Mouse (Mus musculus): ENCODE data around the gene A630089N07Rik.
"Not testable (repeated sequence)": the region's sequence is repeated elsewhere in the genome, so short reads cannot be mapped to it uniquely, and the experiment has no call there.

DNA sequence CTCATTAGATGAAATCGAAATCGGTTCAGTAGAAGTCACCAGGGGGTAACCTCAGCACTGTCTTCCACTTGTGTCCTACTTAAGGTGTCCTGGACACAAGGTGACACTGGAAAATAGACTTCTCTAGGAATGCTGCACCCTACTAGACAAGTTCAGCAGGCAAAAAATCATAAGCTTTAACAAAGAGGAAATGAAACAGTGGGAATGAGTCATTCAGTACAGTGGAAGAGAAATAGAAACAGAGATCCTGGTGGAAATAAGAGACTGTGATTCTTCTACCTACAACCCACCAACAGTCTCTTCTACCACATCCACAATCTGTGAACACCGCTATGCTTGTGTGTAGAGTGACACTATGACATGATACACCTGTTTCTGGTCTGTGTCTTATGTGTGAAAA, 89.8 kb downstream of the A630089N07Rik start:
- TF ChIP-seq POLR2A (IDR thresholded peaks at IDR 0.05; ENCODE audit: insufficient read length, low read depth); MYOG (IDR thresholded peaks at IDR 0.05; ENCODE audit: control insufficient read depth in 1 of 3, insufficient read depth in 1 of 3, insufficient read length in 2 of 3, low read depth in 2 of 3); MYOD1 (IDR thresholded peaks at IDR 0.05; ENCODE audit: control insufficient read depth in 1 of 3, insufficient read length in 2 of 3, low read depth in 2 of 3); CEBPB (IDR thresholded peaks at IDR 0.05; ENCODE audit: insufficient read depth, poor library complexity, severe bottlenecking): not testable (repeated sequence)
